Mouse (Mus musculus): Measurements from ENCODE around the gene Sostdc1. TPM values are rescaled to one million over a fixed set of nuclear protein-coding genes. Genes with fewer than 3 reads are reported as not detected.

Sostdc1 gene
- polyA plus RNA-seq, 1 experiment = 2.4 TPM

- Histone ChIP-seq H3K4me3 (ENCODE audit: insufficient read depth, low read length) (no peak overlapping the region), H3K27ac (ENCODE audit: insufficient read depth, low read length) (no peak overlapping the region), H3K4me1 (ENCODE audit: control insufficient read depth, insufficient read depth, low read length) (no peaks in the 10 kb centered on the region)
- TF ChIP-seq CTCF (IDR thresholded peaks at IDR 0.05; ENCODE audit: borderline replicate concordance, insufficient read depth, low read length) (no peak), POLR2A (IDR thresholded peaks at IDR 0.05; ENCODE audit: low read depth, low read length) (no peak)
Observed at GRCm38 (mm10) chr12:36360693-36361092, 46.8 kb downstream of the Sostdc1 start.

GRCm38 (mm10) chr12:36364013-36364412 is 50.1 kb downstream of the Sostdc1 start:
- Histone ChIP-seq H3K4me1 (ENCODE audit: control insufficient read depth, insufficient read depth, low read length) (no peaks in the 10 kb centered on the region), H3K4me3 (ENCODE audit: insufficient read depth, low read length) (no peak overlapping the region), H3K27ac (ENCODE audit: insufficient read depth, low read length) (no peak overlapping the region)
- no peak for TF ChIP-seq POLR2A (IDR thresholded peaks at IDR 0.05; ENCODE audit: low read depth, low read length)
- TF ChIP-seq CTCF (IDR thresholded peaks at IDR 0.05; ENCODE audit: borderline replicate concordance, insufficient read depth, low read length) = no peak

Other genes starting within 250 kb of the Sostdc1 start
- gene Ankmy2, start 157.0 kb upstream of the Sostdc1 start, polyA plus RNA-seq (2011; ENCODE audit: insufficient read length, low read depth, missing spikeins) = 24.3 and 33.3 TPM in 2 replicates
- 98.0 and 98.7 TPM in 2 replicates for gene Bzw2, start 156.1 kb upstream of the Sostdc1 start, polyA plus RNA-seq (2011; ENCODE audit: insufficient read length, low read depth, missing spikeins)
- not detected in 2 replicates for gene Lrrc72, start 60.7 kb upstream of the Sostdc1 start, polyA plus RNA-seq (2011; ENCODE audit: insufficient read length, low read depth, missing spikeins)
- gene Ispd, start 67.3 kb downstream of the Sostdc1 start, polyA plus RNA-seq (2011; ENCODE audit: insufficient read length, low read depth, missing spikeins) = 2.0 and 2.8 TPM in 2 replicates
- not detected in 2 replicates for gene D630036H23Rik, start 68.0 kb downstream of the Sostdc1 start, polyA plus RNA-seq (2011; ENCODE audit: insufficient read length, low read depth, missing spikeins)